Mouse (Mus musculus) hindbrain, embryonic 13.5 days (tissue): ENCODE data around the gene Pdzrn3. TPM values are rescaled to one million over a fixed set of nuclear protein-coding genes. Genes with fewer than 3 reads are reported as not detected.

Source experiments
- ATAC-seq: fragments of 200-750 bp; cut with Nextera tagmentation; 2 replicates; pipeline ENCODE4 v1.8.0; 2017; ENCODE audit warnings: moderate TSS enrichment; ENCODE audit not compliant: low FRiP score
- H3K27ac ChIP-seq: fragments of 300-500 bp; sonication (generic); 2 replicates; pipeline ENCODE4 v1.5.1; 2015; ENCODE audit warnings: inconsistent platforms, mild to moderate bottlenecking, moderate library complexity
- H3K27me3 ChIP-seq: fragments of 300-500 bp; sonication (generic); 2 replicates; pipeline ENCODE4 v1.6.1; 2015; ENCODE audit warnings: mild to moderate bottlenecking, inconsistent platforms
- H3K36me3 ChIP-seq: fragments of 300-500 bp; sonication (generic); 2 replicates; pipeline ENCODE4 v1.6.1; 2015; ENCODE audit warnings: mild to moderate bottlenecking, inconsistent platforms
- H3K4me1 ChIP-seq: fragments of 300-500 bp; sonication (generic); replicated peaks from 2 replicates; pipeline ENCODE4 v1.6.1; 2015; ENCODE audit warnings: inconsistent platforms
- H3K4me2 ChIP-seq: fragments of 300-500 bp; sonication (generic); 2 replicates; pipeline ENCODE4 v1.6.1; 2015; ENCODE audit warnings: inconsistent platforms, mild to moderate bottlenecking, moderate library complexity
- H3K4me3 ChIP-seq: fragments of 300-500 bp; sonication (generic); 2 replicates; pipeline ENCODE4 v1.5.1; 2015; ENCODE audit warnings: mild to moderate bottlenecking, inconsistent platforms
- H3K9ac ChIP-seq: fragments of 300-500 bp; sonication (generic); 2 replicates; pipeline ENCODE4 v1.6.1; 2015; ENCODE audit warnings: mild to moderate bottlenecking, inconsistent platforms
- H3K9me3 ChIP-seq: fragments of 300-500 bp; sonication (generic); 2 replicates; pipeline ENCODE4 v1.6.1; 2016; ENCODE audit warnings: inconsistent platforms
- WGBS: fragments of 180-500 bp; shearing (Covaris S2); methylation state at CpG from one replicate; pipeline ENCODE4 v1.1.7; 2015; 5-methylcytosine and 5-hydroxymethylcytosine counted together
- polyA plus RNA-seq: library from polyadenylated mRNA; unstranded; fragments of >200 nt; fragmentation: Nextera tagmentation; extraction: Ambion mirVana; gene quantifications from 2 replicates; pipeline ENCODE4 v1.2.1, GENCODE M21; 2015

Pdzrn3 gene
- polyA plus RNA-seq, 1 experiment from 2014 or later: 28.8 TPM

- Histone ChIP-seq H3K27ac (no peak overlapping the region), H3K4me1 (peaks cover 23% of the 10 kb centered on the region), H3K36me3 (no peaks in the 10 kb centered on the region), H3K9me3 (no peaks in the 10 kb centered on the region), H3K9ac (no peak overlapping the region), H3K4me3 (no peak overlapping the region), H3K27me3 (peaks cover 9% of the 10 kb centered on the region; the same call in 1 of the 2 replicates), H3K4me2 (no peak overlapping the region)
- ATAC-seq: no peak
- 68% methylated on average over 5 of the region's 5 CpGs for WGBS
Measured at GRCm38 (mm10) chr6:101259411-101259810, 118.3 kb downstream of the Pdzrn3 start.

- 95% methylated on average over 6 of the region's 6 CpGs for WGBS
- no peaks in the 10 kb centered on the region for H3K9me3 ChIP-seq
Measured at GRCm38 (mm10) chr6:101257418-101257817, 120.3 kb downstream of the Pdzrn3 start.

GRCm38 (mm10) chr6:101254652-101255051 lies 123.0 kb downstream of the Pdzrn3 start:
- Histone ChIP-seq H3K9ac (no peak overlapping the region), H3K27ac (no peak overlapping the region), H3K4me2 (no peak overlapping the region), H3K27me3 (0 out of 2 replicates have a peak, but pooled peaks cover 3% of the 10 kb centered on the region), H3K36me3 (no peaks in the 10 kb centered on the region), H3K9me3 (no peaks in the 10 kb centered on the region), H3K4me1 (peaks cover 42% of the 10 kb centered on the region), H3K4me3 (no peak overlapping the region)
- ATAC-seq: no peak
- WGBS: 24% methylated on average over 4 of the region's 4 CpGs

More at GRCm38 (mm10) chr6:101257418-101257817, 120.3 kb downstream of the Pdzrn3 start:
- no peak for ATAC-seq
- Histone ChIP-seq H3K4me1 (peaks cover 18% of the 10 kb centered on the region), H3K4me3 (no peak overlapping the region), H3K27ac (no peak overlapping the region), H3K36me3 (no peaks in the 10 kb centered on the region), H3K27me3 (0 out of 2 replicates have a peak, but pooled peaks cover 7% of the 10 kb centered on the region), H3K4me2 (no peak overlapping the region), H3K9ac (no peak overlapping the region)

GRCm38 (mm10) chr6:101251916-101252603 lies 125.6 kb downstream of the Pdzrn3 start:
- no peak for ATAC-seq
- H3K27ac ChIP-seq: no peak overlapping the region; the same call in 1 of the 2 replicates
- 0 out of 2 replicates have a peak, but pooled peaks cover 3% of the 10 kb centered on the region for H3K27me3 ChIP-seq
- no peaks in the 10 kb centered on the region for H3K9me3 ChIP-seq
- WGBS: 26% methylated on average over 12 of the region's 12 CpGs
- no peak overlapping the region for H3K9ac ChIP-seq
- no peak overlapping the region for H3K4me2 ChIP-seq
- H3K36me3 ChIP-seq: no peaks in the 10 kb centered on the region
- H3K4me3 ChIP-seq: no peak overlapping the region
- peaks cover 44% of the 10 kb centered on the region for H3K4me1 ChIP-seq

GRCm38 (mm10) chr6:101251160-101251559 lies 126.5 kb downstream of the Pdzrn3 start:
- no peak for ATAC-seq
- Histone ChIP-seq H3K4me2 (no peak overlapping the region), H3K4me1 (peaks cover 44% of the 10 kb centered on the region), H3K4me3 (no peak overlapping the region), H3K9me3 (no peaks in the 10 kb centered on the region), H3K27me3 (0 out of 2 replicates have a peak, but pooled peaks cover 3% of the 10 kb centered on the region), H3K9ac (no peak overlapping the region), H3K36me3 (no peaks in the 10 kb centered on the region), H3K27ac (peak overlapping the region; percentile 48)
- 46% methylated on average over 5 of the region's 5 CpGs for WGBS

DNA sequence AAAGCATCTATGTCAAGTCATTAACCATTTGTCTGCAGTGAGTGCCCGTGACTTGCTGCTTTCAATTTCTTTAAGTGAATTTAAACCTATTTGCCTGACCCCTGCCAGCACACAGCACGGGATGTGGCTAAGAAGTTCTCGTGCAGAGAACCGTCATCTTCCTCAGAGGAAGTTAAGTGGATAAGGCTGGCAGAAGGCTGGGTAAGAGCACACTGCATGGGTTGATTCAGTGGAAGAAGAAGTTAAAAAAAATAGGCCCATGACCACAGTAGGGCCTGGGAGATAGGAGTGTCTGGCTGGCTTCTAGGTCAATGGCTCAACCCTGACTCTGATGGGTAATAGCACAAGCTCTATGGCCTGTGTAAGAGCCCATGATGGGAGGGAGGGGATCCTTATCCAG lies 131.6 kb downstream of the Pdzrn3 start:
- WGBS: 74% methylated on average over 4 of the region's 4 CpGs
- no peak for ATAC-seq
- no peak overlapping the region for H3K27ac ChIP-seq
- no peak overlapping the region for H3K4me2 ChIP-seq
- no peak overlapping the region for H3K4me3 ChIP-seq
- H3K36me3 ChIP-seq: no peaks in the 10 kb centered on the region
- H3K9ac ChIP-seq: no peak overlapping the region
- H3K4me1 ChIP-seq: peaks cover 17% of the 10 kb centered on the region
- H3K27me3 ChIP-seq: 0 out of 2 replicates have a peak, but pooled peaks cover 2% of the 10 kb centered on the region
- H3K9me3 ChIP-seq: no peaks in the 10 kb centered on the region

DNA sequence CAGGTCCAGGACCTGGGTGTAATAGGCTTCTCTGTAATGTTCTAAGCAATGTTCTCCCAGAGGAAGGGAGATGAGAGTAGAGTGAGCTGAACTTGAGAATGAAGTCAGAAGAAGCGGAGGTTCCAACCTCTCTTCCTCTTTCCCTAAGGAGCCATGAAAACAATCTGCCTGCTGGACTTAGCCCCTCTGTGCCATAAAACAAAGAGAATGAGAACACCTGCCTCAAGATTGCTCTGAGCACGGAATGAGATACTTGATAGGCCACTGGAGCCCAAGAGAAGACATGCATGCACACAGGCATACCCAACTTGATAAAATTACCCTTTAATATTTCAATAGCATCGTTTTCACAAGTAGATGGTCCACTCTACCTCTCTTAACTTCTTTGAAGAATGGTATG lies 133.3 kb downstream of the Pdzrn3 start:
- Histone ChIP-seq H3K4me2 (no peak overlapping the region), H3K36me3 (no peaks in the 10 kb centered on the region), H3K27me3 (0 out of 2 replicates have a peak, but pooled peaks cover 2% of the 10 kb centered on the region), H3K9me3 (no peaks in the 10 kb centered on the region), H3K27ac (no peak overlapping the region), H3K4me1 (peaks cover 2% of the 10 kb centered on the region; the same call in 1 of the 2 replicates), H3K9ac (no peak overlapping the region), H3K4me3 (no peak overlapping the region)
- no peak for ATAC-seq
- WGBS: 93% methylated on average over 3 of the region's 3 CpGs

GRCm38 (mm10) chr6:101243189-101243815 lies 134.4 kb downstream of the Pdzrn3 start:
- no peak overlapping the region for H3K4me2 ChIP-seq
- H3K9ac ChIP-seq: no peak overlapping the region
- H3K27me3 ChIP-seq: 0 out of 2 replicates have a peak, but pooled peaks cover 6% of the 10 kb centered on the region
- WGBS: 76% methylated on average over 7 of the region's 7 CpGs
- no peaks in the 10 kb centered on the region for H3K36me3 ChIP-seq
- H3K27ac ChIP-seq: no peak overlapping the region
- peaks cover 2% of the 10 kb centered on the region; the same call in 1 of the 2 replicates for H3K4me1 ChIP-seq
- no peaks in the 10 kb centered on the region for H3K9me3 ChIP-seq
- no peak overlapping the region for H3K4me3 ChIP-seq
- ATAC-seq: no peak

GRCm38 (mm10) chr6:101236641-101237246 lies 141.0 kb downstream of the Pdzrn3 start:
- no peak overlapping the region for H3K4me3 ChIP-seq
- 0 out of 2 replicates have a peak overlapping the region, but pooled peaks have one; percentile 44 for H3K27ac ChIP-seq
- no peak overlapping the region for H3K4me2 ChIP-seq
- peaks cover 8% of the 10 kb centered on the region; the same call in 1 of the 2 replicates for H3K27me3 ChIP-seq
- WGBS: 14% methylated on average over 5 of the region's 5 CpGs
- ATAC-seq: no peak
- peaks cover 34% of the 10 kb centered on the region for H3K4me1 ChIP-seq
- H3K9ac ChIP-seq: no peak overlapping the region; the same call in 1 of the 2 replicates
- no peaks in the 10 kb centered on the region for H3K9me3 ChIP-seq
- H3K36me3 ChIP-seq: no peaks in the 10 kb centered on the region

DNA sequence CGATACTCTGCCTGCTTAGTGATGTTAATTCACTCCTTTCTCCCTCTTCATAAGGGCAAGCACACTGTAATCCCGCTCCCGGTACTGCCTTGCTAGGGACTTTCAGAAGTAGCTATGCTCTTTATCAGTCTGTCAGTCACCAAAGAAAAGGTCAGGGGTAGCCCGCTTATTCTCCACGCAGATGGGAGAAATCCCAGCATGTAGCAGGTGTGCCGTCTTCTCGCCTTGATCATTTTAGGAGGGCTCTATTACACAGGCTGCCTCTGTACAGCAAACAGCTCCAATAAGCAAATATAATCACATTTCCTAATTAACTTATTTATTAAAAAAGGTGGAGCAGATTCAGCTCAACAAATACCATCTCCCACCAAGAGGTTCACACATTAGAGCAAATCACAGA lies 141.5 kb downstream of the Pdzrn3 start:
- ATAC-seq: no peak
- WGBS: 18% methylated on average over 7 of the region's 7 CpGs
- H3K27ac ChIP-seq: 0 out of 2 replicates have a peak overlapping the region, but pooled peaks have one; percentile 12
- H3K9me3 ChIP-seq: no peaks in the 10 kb centered on the region
- no peak overlapping the region for H3K4me2 ChIP-seq
- H3K36me3 ChIP-seq: no peaks in the 10 kb centered on the region
- H3K27me3 ChIP-seq: peaks cover 8% of the 10 kb centered on the region; the same call in 1 of the 2 replicates
- peaks cover 34% of the 10 kb centered on the region for H3K4me1 ChIP-seq
- H3K9ac ChIP-seq: no peak overlapping the region
- H3K4me3 ChIP-seq: no peak overlapping the region

DNA sequence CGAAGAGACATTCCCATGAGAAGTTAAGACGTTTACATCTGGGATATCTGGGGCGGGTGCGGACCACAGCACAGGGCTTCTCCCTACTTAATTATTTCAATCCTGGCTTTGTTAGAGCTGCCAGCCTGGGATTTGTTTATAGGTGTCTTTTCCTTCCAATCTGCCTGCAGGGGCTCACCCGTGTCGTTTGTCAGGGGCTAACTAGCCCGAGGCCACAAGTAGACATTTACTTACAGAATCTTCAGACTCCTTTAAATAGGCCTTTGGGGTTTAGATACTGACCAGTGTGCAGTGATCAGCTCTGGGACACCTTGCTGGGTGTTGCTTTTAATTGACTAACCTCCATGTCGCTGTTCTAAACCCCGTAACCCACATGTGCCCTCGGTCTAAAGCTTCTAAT lies 143.3 kb downstream of the Pdzrn3 start:
- no peak for ATAC-seq
- Histone ChIP-seq H3K27ac (peak overlapping the region; percentile 44; the same call in 1 of the 2 replicates), H3K4me2 (no peak overlapping the region), H3K9ac (no peak overlapping the region), H3K36me3 (no peaks in the 10 kb centered on the region), H3K9me3 (no peaks in the 10 kb centered on the region), H3K4me3 (no peak overlapping the region), H3K27me3 (peaks cover 8% of the 10 kb centered on the region; the same call in 1 of the 2 replicates), H3K4me1 (peaks cover 34% of the 10 kb centered on the region)
- WGBS: 21% methylated on average over 10 of the region's 10 CpGs

DNA sequence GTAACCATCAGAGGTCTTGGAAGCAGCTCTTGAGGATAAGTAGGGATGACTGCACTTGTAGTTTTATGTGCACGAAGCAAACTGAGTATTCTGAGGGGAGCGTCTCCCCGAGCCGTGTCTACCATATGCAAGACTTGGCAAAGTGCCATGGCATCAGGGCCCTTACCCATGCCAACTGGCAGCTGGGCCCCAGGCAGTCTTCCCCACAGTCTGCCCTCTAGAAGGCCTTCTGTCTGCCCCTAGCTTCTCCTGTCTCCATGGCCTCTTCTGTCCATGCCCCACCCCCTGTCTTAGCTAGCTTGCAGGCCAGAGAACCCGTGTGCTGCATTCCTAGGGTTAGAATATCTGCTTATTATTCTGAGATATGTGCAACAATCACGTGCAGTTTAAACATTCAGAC lies 144.0 kb downstream of the Pdzrn3 start:
- WGBS: 35% methylated on average over 6 of the region's 6 CpGs
- ATAC-seq: peak; percentile 65
- peak overlapping the region; percentile 8; the same call in 1 of the 2 replicates for H3K27ac ChIP-seq

More for the DNA sequence above, 144.0 kb downstream of the Pdzrn3 start:
- no peaks in the 10 kb centered on the region for H3K9me3 ChIP-seq
- H3K4me2 ChIP-seq: no peak overlapping the region
- peaks cover 34% of the 10 kb centered on the region for H3K4me1 ChIP-seq
- no peaks in the 10 kb centered on the region for H3K36me3 ChIP-seq
- no peak overlapping the region for H3K4me3 ChIP-seq
- H3K9ac ChIP-seq: no peak overlapping the region
- peaks cover 4% of the 10 kb centered on the region; the same call in 1 of the 2 replicates for H3K27me3 ChIP-seq
